Mouse (Mus musculus) heart, embryonic 16.5 days (tissue): ENCODE results near the gene Crlf2. TPM values are rescaled to one million over a fixed set of nuclear protein-coding genes. Genes with fewer than 3 reads are reported as not detected.

Experiments used
- ATAC-seq: fragments of 200-750 bp; cut with Nextera tagmentation; replicated peaks from 2 replicates; pipeline ENCODE4 v1.8.0; 2017; ENCODE audit warnings: moderate number of reproducible peaks; ENCODE audit not compliant: insufficient read depth, low FRiP score; ENCODE audit errors: extremely low read depth
- H3K27ac ChIP-seq: fragments of 300-500 bp; sonication (generic); 2 replicates; pipeline ENCODE4 v1.5.1; 2014; ENCODE audit warnings: mild to moderate bottlenecking, low read length, control low read depth, moderate library complexity
- H3K27me3 ChIP-seq: fragments of 300-500 bp; sonication (generic); 2 replicates; pipeline ENCODE4 v1.6.1; 2014; ENCODE audit warnings: low read length, mixed read lengths; ENCODE audit not compliant: control insufficient read depth, insufficient read depth
- H3K36me3 ChIP-seq: fragments of 300-500 bp; sonication (generic); 2 replicates; pipeline ENCODE4 v1.6.1; 2014; ENCODE audit not compliant: control insufficient read depth, insufficient read depth
- H3K4me1 ChIP-seq: fragments of 300-500 bp; sonication (generic); 2 replicates; pipeline ENCODE4 v1.6.1; 2014; ENCODE audit warnings: low read length, mixed read lengths; ENCODE audit not compliant: control insufficient read depth, insufficient read depth
- H3K4me2 ChIP-seq: fragments of 300-500 bp; sonication (generic); 2 replicates; pipeline ENCODE4 v1.6.1; 2014; ENCODE audit warnings: low read depth, mild to moderate bottlenecking, control low read depth, low read length
- H3K4me3 ChIP-seq: fragments of 300-500 bp; sonication (generic); 2 replicates; pipeline ENCODE4 v1.5.1; 2014; ENCODE audit warnings: mild to moderate bottlenecking, control low read depth, low read length
- H3K9ac ChIP-seq: fragments of 300-500 bp; sonication (generic); 2 replicates; pipeline ENCODE4 v1.6.1; 2014; ENCODE audit warnings: low read length, control low read depth
- H3K9me3 ChIP-seq: fragments of 300-500 bp; sonication (generic); replicated peaks from 2 replicates; pipeline ENCODE4 v1.6.1; 2016; ENCODE audit warnings: low read length; ENCODE audit not compliant: control insufficient read depth
- WGBS: fragments of 180-500 bp; shearing (Covaris S2); extraction: QIAGEN DNeasy Blood & Tissue Kit; methylation state at CpG from one replicate; pipeline ENCODE4 v1.1.7; 2014; 5-methylcytosine and 5-hydroxymethylcytosine counted together
- polyA plus RNA-seq: library from polyadenylated mRNA; unstranded; fragments of >200 nt; fragmentation: Nextera tagmentation; extraction: Ambion mirVana; gene quantifications from 2 replicates; pipeline ENCODE4 v1.2.1, GENCODE M21; 2015

Gene Crlf2
- polyA plus RNA-seq: 9.0 and 10.0 TPM in 2 replicates

GRCm38 (mm10) chr5:109558404-109559160 lies at the start of gene Crlf2:
Gene Crlf2, minus strand, starts transcription at chr5:109558993.
- Histone ChIP-seq H3K36me3 (peaks cover 22% of the 10 kb centered on the region), H3K4me2 (peak within 1 kb of the TSS; percentile 81), H3K27ac (peak within 1 kb of the TSS; percentile 94), H3K4me1 (no peaks in the 10 kb centered on the region), H3K4me3 (peak within 1 kb of the TSS; percentile 77), H3K9me3 (peaks cover 35% of the 10 kb centered on the region), H3K9ac (peak within 1 kb of the TSS; percentile 79), H3K27me3 (no peaks in the 10 kb centered on the region)
- ATAC-seq: peak; percentile 56
- WGBS: 1% methylated on average over 57 of the region's 73 CpGs

- H3K27ac ChIP-seq: no peak overlapping the region
- H3K4me1 ChIP-seq: no peaks in the 10 kb centered on the region
- no peak overlapping the region for H3K4me2 ChIP-seq
- WGBS: 19% methylated on average over 1 of the region's 1 CpGs
- peaks cover 2% of the 10 kb centered on the region; the same call in 1 of the 2 replicates for H3K9me3 ChIP-seq
- H3K27me3 ChIP-seq: no peaks in the 10 kb centered on the region
- no peaks in the 10 kb centered on the region for H3K36me3 ChIP-seq
- H3K4me3 ChIP-seq: no peak overlapping the region
- H3K9ac ChIP-seq: no peak overlapping the region
- no peak for ATAC-seq
These were observed 43.8 kb upstream of the Crlf2 start for GRCm38 (mm10) chr5:109602585-109602984.

GRCm38 (mm10) chr5:109601080-109601479 lies 42.3 kb upstream of the Crlf2 start:
- Histone ChIP-seq H3K27me3 (no peaks in the 10 kb centered on the region), H3K36me3 (no peaks in the 10 kb centered on the region), H3K9me3 (peaks cover 8% of the 10 kb centered on the region), H3K4me2 (no peak overlapping the region), H3K4me1 (no peaks in the 10 kb centered on the region), H3K9ac (no peak overlapping the region), H3K27ac (no peak overlapping the region), H3K4me3 (no peak overlapping the region)
- no peak for ATAC-seq
- 22% methylated on average over 3 of the region's 3 CpGs for whole genome bisulfite sequencing

GRCm38 (mm10) chr5:109598876-109599275 lies 40.1 kb upstream of the Crlf2 start:
- Histone ChIP-seq H3K4me2 (no peak overlapping the region), H3K4me1 (no peaks in the 10 kb centered on the region), H3K9me3 (peaks cover 10% of the 10 kb centered on the region), H3K36me3 (no peaks in the 10 kb centered on the region), H3K4me3 (no peak overlapping the region), H3K9ac (no peak overlapping the region), H3K27ac (no peak overlapping the region), H3K27me3 (no peaks in the 10 kb centered on the region)
- ATAC-seq: no peak

GRCm38 (mm10) chr5:109596647-109597046 lies 37.9 kb upstream of the Crlf2 start:
- H3K9ac ChIP-seq: no peak overlapping the region
- no peak overlapping the region for H3K4me3 ChIP-seq
- H3K27ac ChIP-seq: no peak overlapping the region
- WGBS: 26% methylated on average over 5 of the region's 5 CpGs
- H3K4me1 ChIP-seq: no peaks in the 10 kb centered on the region
- no peak for ATAC-seq
- H3K4me2 ChIP-seq: no peak overlapping the region
- peaks cover 10% of the 10 kb centered on the region for H3K9me3 ChIP-seq
- no peaks in the 10 kb centered on the region for H3K36me3 ChIP-seq
- no peaks in the 10 kb centered on the region for H3K27me3 ChIP-seq

GRCm38 (mm10) chr5:109562829-109563228 lies 4.0 kb upstream of the Crlf2 start:
- no peaks in the 10 kb centered on the region for H3K36me3 ChIP-seq
- 0 out of 2 replicates have a peak, but pooled peaks cover 3% of the 10 kb centered on the region for H3K9me3 ChIP-seq
- H3K4me1 ChIP-seq: no peaks in the 10 kb centered on the region
- no peaks in the 10 kb centered on the region for H3K27me3 ChIP-seq
- no peak overlapping the region for H3K9ac ChIP-seq
- no peak for ATAC-seq
- H3K4me3 ChIP-seq: no peak overlapping the region
- 47% methylated on average over 2 of the region's 2 CpGs for WGBS
- H3K27ac ChIP-seq: no peak overlapping the region
- no peak overlapping the region for H3K4me2 ChIP-seq

- no peak for ATAC-seq
- Histone ChIP-seq H3K4me3 (peak overlapping the region; percentile 77), H3K27ac (no peak overlapping the region; the same call in 1 of the 2 replicates), H3K9ac (no peak overlapping the region), H3K9me3 (peaks cover 30% of the 10 kb centered on the region), H3K4me1 (no peaks in the 10 kb centered on the region), H3K36me3 (peaks cover 21% of the 10 kb centered on the region), H3K27me3 (no peaks in the 10 kb centered on the region), H3K4me2 (peak overlapping the region; percentile 81)
- 21% methylated on average over 6 of the region's 6 CpGs for WGBS
These were observed 398 bp upstream of the Crlf2 start for GRCm38 (mm10) chr5:109559191-109559590.

GRCm38 (mm10) chr5:109558123-109558403 lies 730 bp downstream of the Crlf2 start:
- Histone ChIP-seq H3K36me3 (peaks cover 22% of the 10 kb centered on the region), H3K9me3 (peaks cover 40% of the 10 kb centered on the region), H3K4me3 (peak overlapping the region; percentile 77), H3K9ac (peak overlapping the region; percentile 21; the same call in 1 of the 2 replicates), H3K27ac (peak overlapping the region; percentile 90), H3K4me1 (no peaks in the 10 kb centered on the region), H3K4me2 (peak overlapping the region; percentile 81), H3K27me3 (no peaks in the 10 kb centered on the region)
- under 1% methylated on average over 9 of the region's 9 CpGs for WGBS
- ATAC-seq: no peak; the same call in 1 of the 2 replicates

- H3K27me3 ChIP-seq: no peaks in the 10 kb centered on the region
- peak overlapping the region; percentile 81 for H3K4me2 ChIP-seq
- peak; percentile 73 for ATAC-seq
- peaks cover 23% of the 10 kb centered on the region for H3K36me3 ChIP-seq
- no peaks in the 10 kb centered on the region for H3K4me1 ChIP-seq
- H3K9ac ChIP-seq: peak overlapping the region; percentile 21; the same call in 1 of the 2 replicates
- H3K4me3 ChIP-seq: peak overlapping the region; percentile 77
- H3K27ac ChIP-seq: peak overlapping the region; percentile 90
- WGBS: under 1% methylated on average over 35 of the region's 35 CpGs
- peaks cover 45% of the 10 kb centered on the region for H3K9me3 ChIP-seq
These were observed 1.3 kb downstream of the Crlf2 start for GRCm38 (mm10) chr5:109557321-109558122.
